Mouse (Mus musculus) MEL-GATA-1-ER (cell line): Measurements from ENCODE around the gene Olfr1392.

ENCODE experiments used
- DNase-seq: peaks from one replicate; pipeline ENCODE4 v3.0.0-alpha.2; 2012; ENCODE audit warnings: low read depth; ENCODE audit errors: extremely low read depth

Olfr1392 gene

GRCm38 (mm10) chr11:49251380-49251761 is 33.7 kb upstream of the Olfr1392 start:
- DNase-seq, result peak; percentile 18

GRCm38 (mm10) chr11:49252048-49252447 is 33.0 kb upstream of the Olfr1392 start:
- no peak for DNase-seq

- no peak for DNase-seq
Observed at GRCm38 (mm10) chr11:49253035-49253434, 32.0 kb upstream of the Olfr1392 start.

GRCm38 (mm10) chr11:49259296-49259695 is 25.8 kb upstream of the Olfr1392 start:
- DNase-seq, result no peak

GRCm38 (mm10) chr11:49259829-49260228 is 25.3 kb upstream of the Olfr1392 start:
- DNase-seq, result no peak

- DNase-seq, result no peak
Observed at GRCm38 (mm10) chr11:49260598-49261312, 24.3 kb upstream of the Olfr1392 start.

GRCm38 (mm10) chr11:49261313-49261855 is 23.7 kb upstream of the Olfr1392 start:
- DNase-seq, result no peak

- DNase-seq, result no peak
Observed at GRCm38 (mm10) chr11:49262286-49262685, 22.8 kb upstream of the Olfr1392 start.

- DNase-seq, result no peak
Observed at GRCm38 (mm10) chr11:49263149-49263548, 21.9 kb upstream of the Olfr1392 start.

- no peak for DNase-seq
Observed at GRCm38 (mm10) chr11:49264081-49264480, 21.0 kb upstream of the Olfr1392 start.

GRCm38 (mm10) chr11:49264622-49265021 is 20.5 kb upstream of the Olfr1392 start:
- DNase-seq, result no peak

- DNase-seq, result no peak
Observed at GRCm38 (mm10) chr11:49265101-49265500, 20.0 kb upstream of the Olfr1392 start.

- DNase-seq, result no peak
Observed at GRCm38 (mm10) chr11:49266671-49267070, 18.4 kb upstream of the Olfr1392 start.

- no peak for DNase-seq
Observed at GRCm38 (mm10) chr11:49267316-49267715, 17.8 kb upstream of the Olfr1392 start.

GRCm38 (mm10) chr11:49267970-49268579 is 17.0 kb upstream of the Olfr1392 start:
- no peak for DNase-seq

GRCm38 (mm10) chr11:49269761-49270160 is 15.3 kb upstream of the Olfr1392 start:
- no peak for DNase-seq

- DNase-seq, result no peak
Observed at GRCm38 (mm10) chr11:49270368-49270767, 14.7 kb upstream of the Olfr1392 start.

GRCm38 (mm10) chr11:49271334-49271733 is 13.7 kb upstream of the Olfr1392 start:
- DNase-seq, result peak; percentile 41

GRCm38 (mm10) chr11:49273834-49274519 is 11.1 kb upstream of the Olfr1392 start:
- no peak for DNase-seq

GRCm38 (mm10) chr11:49278222-49278621 is 6.9 kb upstream of the Olfr1392 start, which contains the start of gene Olfr1393:
TSS of gene Olfr1393 (plus strand) at chr11:49278304.
- no peak for DNase-seq

- DNase-seq, result no peak
Observed at GRCm38 (mm10) chr11:49287251-49287650, 2.2 kb downstream of the Olfr1392 start.

GRCm38 (mm10) chr11:49292777-49293176 is 7.7 kb downstream of the Olfr1392 start:
- DNase-seq, result no peak
